Mouse (Mus musculus) olfactory bulb, adult 2 months (tissue): ENCODE data around the gene Gdf15.

ENCODE experiments used
- CTCF ChIP-seq: fragments of 200-500 bp; IDR thresholded peaks from 2 replicates; pipeline ENCODE4 v1.5.1; 2012; ENCODE audit warnings: low read depth, mild to moderate bottlenecking, low read length, moderate library complexity; ENCODE audit not compliant: insufficient read depth
- POLR2A ChIP-seq: fragments of 200-500 bp; IDR thresholded peaks from 2 replicates; pipeline ENCODE4 v1.6.1; 2012; ENCODE audit warnings: mild to moderate bottlenecking, low read depth, low read length, moderate library complexity; ENCODE audit not compliant: insufficient read depth

GRCm38 (mm10) chr8:70622220-70622619 lies 10.0 kb downstream of the Gdf15 start:
- no peak for TF ChIP-seq POLR2A
- TF ChIP-seq CTCF: no peak
